Mouse (Mus musculus) spleen, adult 2 months (tissue): ENCODE results near the gene Nr1h2.

Source experiments
- CTCF ChIP-seq: fragments of 200-500 bp; IDR thresholded peaks from 2 replicates; pipeline ENCODE4 v1.5.1; 2011; ENCODE audit warnings: mild to moderate bottlenecking, inconsistent platforms; ENCODE audit not compliant: insufficient read depth, insufficient read length, insufficient replicate concordance; ENCODE audit errors: extremely low read depth
- POLR2A ChIP-seq: fragments of 200-500 bp; IDR thresholded peaks from 2 replicates; pipeline ENCODE4 v1.6.1; 2011; ENCODE audit warnings: low read depth, low read length, inconsistent platforms

DNA sequence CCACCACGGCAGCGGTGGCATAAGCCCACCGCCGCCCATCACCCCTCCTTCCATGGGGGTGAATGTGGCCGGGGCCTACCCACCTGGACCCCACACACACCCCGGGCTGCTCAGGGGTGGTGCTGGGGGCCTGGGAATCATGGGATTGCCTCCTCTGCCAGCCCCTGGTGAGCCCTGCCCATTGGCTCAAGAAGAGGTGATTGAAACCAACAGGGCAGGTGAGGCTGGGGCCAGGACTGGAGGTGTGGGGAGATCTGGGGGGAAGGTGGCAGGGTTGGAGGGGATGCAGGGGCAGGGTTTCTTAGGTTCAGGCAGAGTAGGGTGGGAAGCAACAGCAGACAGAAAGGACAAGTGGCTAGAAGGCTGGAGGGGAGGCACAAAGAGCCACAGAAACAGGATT lies 42.3 kb upstream of the Nr1h2 start:
- no peak for TF ChIP-seq CTCF
- TF ChIP-seq POLR2A: no peak
